Mouse (Mus musculus) hindbrain, embryonic 10.5 days (tissue): Measurements from ENCODE around the gene Ninj1. TPM values are rescaled to one million over a fixed set of nuclear protein-coding genes. Genes with fewer than 3 reads are reported as not detected.

Experiments used
- DNase-seq: peaks from one replicate; pipeline ENCODE4 v3.0.0-alpha.2; 2017; ENCODE audit warnings: low spot score
- H3K27ac ChIP-seq: fragments of 300-500 bp; sonication (generic); 2 replicates; pipeline ENCODE4 v1.5.1; 2016; ENCODE audit warnings: mild to moderate bottlenecking, moderate library complexity
- H3K27me3 ChIP-seq: fragments of 300-500 bp; sonication (generic); 2 replicates; pipeline ENCODE4 v1.6.1; 2016; ENCODE audit warnings: mild to moderate bottlenecking; ENCODE audit not compliant: poor library complexity, insufficient read depth, severe bottlenecking
- H3K36me3 ChIP-seq: fragments of 300-500 bp; sonication (generic); 2 replicates; pipeline ENCODE4 v1.6.1; 2016; ENCODE audit warnings: mild to moderate bottlenecking, moderate library complexity
- H3K4me1 ChIP-seq: fragments of 300-500 bp; sonication (generic); replicated peaks from 2 replicates; pipeline ENCODE4 v1.6.1; 2016; ENCODE audit warnings: mild to moderate bottlenecking
- H3K4me3 ChIP-seq: fragments of 300-500 bp; sonication (generic); 2 replicates; pipeline ENCODE4 v1.5.1; 2016; ENCODE audit warnings: mild to moderate bottlenecking, moderate library complexity
- H3K9me3 ChIP-seq: fragments of 300-500 bp; sonication (generic); 2 replicates; pipeline ENCODE4 v1.6.1; 2016; ENCODE audit warnings: mild to moderate bottlenecking, moderate library complexity
- WGBS: fragments of 180-500 bp; shearing (Covaris S2); methylation state at CpG from one replicate; pipeline ENCODE4 v1.1.7; 2016; 5-methylcytosine and 5-hydroxymethylcytosine counted together
- polyA plus RNA-seq: library from polyadenylated mRNA; unstranded; fragments of >200 nt; fragmentation: Nextera tagmentation; extraction: Ambion mirVana; gene quantifications from 2 replicates; pipeline ENCODE4 v1.2.1, GENCODE M21; 2016

The Ninj1 gene
- polyA plus RNA-seq, 1 experiment from 2014 or later: 26.3 TPM

- no peak for DNase-seq
Measured at GRCm38 (mm10) chr13:49224729-49225128, 37.4 kb downstream of the Ninj1 start.

GRCm38 (mm10) chr13:49225159-49225558 lies 37.9 kb downstream of the Ninj1 start:
- peaks cover 24% of the 10 kb centered on the region for H3K27me3 ChIP-seq
- 0 out of 2 replicates have a peak, but pooled peaks cover 3% of the 10 kb centered on the region for H3K4me1 ChIP-seq
- H3K27ac ChIP-seq: no peak overlapping the region
- DNase-seq: no peak
- H3K36me3 ChIP-seq: no peaks in the 10 kb centered on the region
- no peaks in the 10 kb centered on the region for H3K9me3 ChIP-seq
- 58% methylated on average over 3 of the region's 3 CpGs for WGBS
- H3K4me3 ChIP-seq: no peak overlapping the region

More at GRCm38 (mm10) chr13:49224729-49225128, 37.4 kb downstream of the Ninj1 start:
- H3K4me1 ChIP-seq: 0 out of 2 replicates have a peak, but pooled peaks cover 3% of the 10 kb centered on the region
- no peaks in the 10 kb centered on the region for H3K9me3 ChIP-seq
- WGBS: 25% methylated on average over 6 of the region's 6 CpGs
- peaks cover 24% of the 10 kb centered on the region for H3K27me3 ChIP-seq
- no peak overlapping the region for H3K27ac ChIP-seq
- no peak overlapping the region for H3K4me3 ChIP-seq
- no peaks in the 10 kb centered on the region for H3K36me3 ChIP-seq

- WGBS: 17% methylated on average over 4 of the region's 4 CpGs
- H3K27me3 ChIP-seq: peaks cover 24% of the 10 kb centered on the region
- no peaks in the 10 kb centered on the region for H3K36me3 ChIP-seq
- no peak for DNase-seq
- 0 out of 2 replicates have a peak, but pooled peaks cover 3% of the 10 kb centered on the region for H3K4me1 ChIP-seq
- no peak overlapping the region for H3K4me3 ChIP-seq
- no peaks in the 10 kb centered on the region for H3K9me3 ChIP-seq
- no peak overlapping the region for H3K27ac ChIP-seq
Measured at GRCm38 (mm10) chr13:49225633-49226032, 38.3 kb downstream of the Ninj1 start.

- Histone ChIP-seq H3K4me1 (no peaks in the 10 kb centered on the region), H3K4me3 (no peak overlapping the region)
- WGBS: 96% methylated on average over 8 of the region's 8 CpGs
Measured at GRCm38 (mm10) chr13:49233792-49234572, 46.7 kb downstream of the Ninj1 start.

GRCm38 (mm10) chr13:49234711-49235110 lies 47.4 kb downstream of the Ninj1 start:
- Histone ChIP-seq H3K36me3 (no peaks in the 10 kb centered on the region), H3K4me3 (no peak overlapping the region), H3K9me3 (no peaks in the 10 kb centered on the region), H3K27me3 (no peaks in the 10 kb centered on the region), H3K27ac (no peak overlapping the region), H3K4me1 (no peaks in the 10 kb centered on the region)
- WGBS: 96% methylated on average over 4 of the region's 4 CpGs
- no peak for DNase-seq

More at GRCm38 (mm10) chr13:49233792-49234572, 46.7 kb downstream of the Ninj1 start:
- H3K27ac ChIP-seq: no peak overlapping the region
- DNase-seq: no peak
- H3K27me3 ChIP-seq: no peaks in the 10 kb centered on the region
- H3K36me3 ChIP-seq: no peaks in the 10 kb centered on the region
- H3K9me3 ChIP-seq: no peaks in the 10 kb centered on the region

GRCm38 (mm10) chr13:49237617-49238016 lies 50.3 kb downstream of the Ninj1 start:
- H3K9me3 ChIP-seq: no peaks in the 10 kb centered on the region
- H3K4me3 ChIP-seq: no peak overlapping the region
- no peak for DNase-seq
- peaks cover 7% of the 10 kb centered on the region for H3K4me1 ChIP-seq
- no peaks in the 10 kb centered on the region for H3K36me3 ChIP-seq
- no peaks in the 10 kb centered on the region for H3K27me3 ChIP-seq
- WGBS: 92% methylated on average over 8 of the region's 8 CpGs
- no peak overlapping the region for H3K27ac ChIP-seq

GRCm38 (mm10) chr13:49238737-49239136 lies 51.5 kb downstream of the Ninj1 start:
- no peak overlapping the region for H3K4me3 ChIP-seq
- no peaks in the 10 kb centered on the region for H3K27me3 ChIP-seq
- H3K27ac ChIP-seq: no peak overlapping the region
- no peaks in the 10 kb centered on the region for H3K9me3 ChIP-seq
- 92% methylated on average over 8 of the region's 8 CpGs for WGBS
- peaks cover 7% of the 10 kb centered on the region for H3K4me1 ChIP-seq
- no peaks in the 10 kb centered on the region for H3K36me3 ChIP-seq
- DNase-seq: no peak

GRCm38 (mm10) chr13:49242321-49243065 lies 55.2 kb downstream of the Ninj1 start:
- Histone ChIP-seq H3K4me1 (peaks cover 20% of the 10 kb centered on the region), H3K27me3 (peaks cover 35% of the 10 kb centered on the region), H3K4me3 (no peak overlapping the region), H3K27ac (peak overlapping the region; percentile 53; the same call in 1 of the 2 replicates), H3K36me3 (no peaks in the 10 kb centered on the region), H3K9me3 (no peaks in the 10 kb centered on the region)
- WGBS: 73% methylated on average over 9 of the region's 9 CpGs
- DNase-seq: no peak

- H3K9me3 ChIP-seq: no peaks in the 10 kb centered on the region
- 95% methylated on average over 2 of the region's 2 CpGs for WGBS
- H3K4me1 ChIP-seq: peaks cover 30% of the 10 kb centered on the region
- peaks cover 45% of the 10 kb centered on the region for H3K27me3 ChIP-seq
- no peak for DNase-seq
- H3K36me3 ChIP-seq: no peaks in the 10 kb centered on the region
- no peak overlapping the region for H3K4me3 ChIP-seq
- H3K27ac ChIP-seq: no peak overlapping the region
Measured at GRCm38 (mm10) chr13:49243492-49243891, 56.2 kb downstream of the Ninj1 start.

- no peak for DNase-seq
- Histone ChIP-seq H3K36me3 (no peaks in the 10 kb centered on the region), H3K27ac (no peak overlapping the region), H3K4me3 (no peak overlapping the region), H3K27me3 (peaks cover 61% of the 10 kb centered on the region), H3K4me1 (peaks cover 32% of the 10 kb centered on the region), H3K9me3 (no peaks in the 10 kb centered on the region)
- 61% methylated on average over 4 of the region's 4 CpGs for WGBS
Measured at GRCm38 (mm10) chr13:49245251-49245650, 58.0 kb downstream of the Ninj1 start.

Other genes starting within 250 kb of the Ninj1 start
- gene Fam120a, start 219.5 kb upstream of the Ninj1 start, polyA plus RNA-seq: 11.9 and 13.7 TPM in 2 replicates
- 4.5 and 8.5 TPM in 2 replicates for gene Wnk2, start 39.5 kb upstream of the Ninj1 start, polyA plus RNA-seq
- 25.8 and 27.4 TPM in 2 replicates for gene Card19, start 28.6 kb downstream of the Ninj1 start, polyA plus RNA-seq
- gene Susd3, start 61.2 kb downstream of the Ninj1 start, polyA plus RNA-seq: 1.4 and 1.6 TPM in 2 replicates
- 0.98 TPM in 2 replicates for gene Fgd3, start 132.8 kb downstream of the Ninj1 start, polyA plus RNA-seq
- 31.8 and 32.0 TPM in 2 replicates for gene Bicd2, start 154.1 kb downstream of the Ninj1 start, polyA plus RNA-seq
- gene Ippk, start 233.8 kb downstream of the Ninj1 start, polyA plus RNA-seq: 19.5 and 20.0 TPM in 2 replicates